Mouse (Mus musculus) neural tube, embryonic 14.5 days (tissue): ENCODE data around the gene Tubb3. TPM values are rescaled to one million over a fixed set of nuclear protein-coding genes. Genes with fewer than 3 reads are reported as not detected.
"Not testable (repeated sequence)": the region's sequence is repeated elsewhere in the genome, so short reads cannot be mapped to it uniquely, and the experiment has no call there.

Source experiments
- ATAC-seq: fragments of 200-750 bp; cut with Nextera tagmentation; 2 replicates; pipeline ENCODE4 v1.8.0; 2017; ENCODE audit warnings: low read depth, mild to moderate bottlenecking, moderate TSS enrichment, moderate library complexity
- H3K27ac ChIP-seq: fragments of 300-500 bp; sonication (generic); 2 replicates; pipeline ENCODE4 v1.5.1; 2014; ENCODE audit warnings: low read depth, mild to moderate bottlenecking, control low read depth, low read length, moderate library complexity, mixed read lengths
- H3K27me3 ChIP-seq: fragments of 300-500 bp; sonication (generic); 2 replicates; pipeline ENCODE4 v1.6.1; 2014; ENCODE audit warnings: low read length; ENCODE audit not compliant: control insufficient read depth, insufficient read depth
- H3K36me3 ChIP-seq: fragments of 300-500 bp; sonication (generic); 2 replicates; pipeline ENCODE4 v1.6.1; 2014; ENCODE audit warnings: low read length, mixed read lengths; ENCODE audit not compliant: control insufficient read depth, insufficient read depth
- H3K4me1 ChIP-seq: fragments of 300-500 bp; sonication (generic); 2 replicates; pipeline ENCODE4 v1.6.1; 2014; ENCODE audit warnings: low read length; ENCODE audit not compliant: control insufficient read depth, insufficient read depth
- H3K4me2 ChIP-seq: fragments of 300-500 bp; sonication (generic); 2 replicates; pipeline ENCODE4 v1.6.1; 2014; ENCODE audit warnings: mild to moderate bottlenecking, low read depth, low read length, control low read depth
- H3K4me3 ChIP-seq: fragments of 300-500 bp; sonication (generic); 2 replicates; pipeline ENCODE4 v1.5.1; 2014; ENCODE audit warnings: low read depth, low read length, control low read depth, mixed read lengths
- H3K9ac ChIP-seq: fragments of 300-500 bp; sonication (generic); replicated peaks from 2 replicates; pipeline ENCODE4 v1.6.1; 2014; ENCODE audit warnings: low read depth, mild to moderate bottlenecking, control low read depth, low read length, mixed read lengths
- H3K9me3 ChIP-seq: fragments of 300-500 bp; sonication (generic); 2 replicates; pipeline ENCODE4 v1.6.1; 2016; ENCODE audit warnings: low read length; ENCODE audit not compliant: control insufficient read depth
- WGBS: fragments of 180-500 bp; shearing (Covaris S2); extraction: QIAGEN DNeasy Blood & Tissue Kit; methylation state at CpG from one replicate; pipeline ENCODE4 v1.1.7; 2014; 5-methylcytosine and 5-hydroxymethylcytosine counted together
- polyA plus RNA-seq: library from polyadenylated mRNA; unstranded; fragments of >200 nt; fragmentation: Nextera tagmentation; extraction: Ambion mirVana; gene quantifications from 2 replicates; pipeline ENCODE4 v1.2.1, GENCODE M21; 2014

Gene Tubb3
- polyA plus RNA-seq, 1 experiment from 2014 or later, result 1,632 TPM

DNA sequence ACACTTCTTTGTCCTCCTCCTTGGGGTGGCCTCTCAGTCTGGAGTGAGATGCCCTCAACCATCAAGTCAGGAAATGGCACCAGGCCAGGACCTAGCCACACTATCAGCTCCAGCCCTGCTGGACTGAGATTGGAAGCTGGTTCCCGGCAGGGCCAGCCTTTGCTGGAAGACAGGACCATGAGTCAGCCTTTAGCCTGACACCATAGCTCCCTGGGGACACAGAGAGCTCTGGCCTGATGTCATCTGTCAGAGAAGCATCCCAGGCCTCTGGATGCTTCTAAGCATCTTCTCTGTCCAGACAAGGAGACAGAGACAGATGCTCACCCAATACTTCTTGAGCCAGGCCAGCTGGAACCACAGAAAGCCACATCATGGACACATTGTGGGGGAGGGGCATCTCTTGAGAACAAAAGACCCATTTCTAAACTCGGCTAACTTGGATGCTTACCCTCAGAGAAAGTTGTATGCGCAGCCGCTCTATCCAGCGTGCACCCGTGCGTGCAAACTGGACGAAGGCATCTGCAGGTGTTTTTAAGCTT, 1.1 kb upstream of the Tubb3 start:
- Histone ChIP-seq H3K27me3 (no peaks in the 10 kb centered on the region), H3K36me3 (no peaks in the 10 kb centered on the region), H3K4me2 (peak overlapping the region; percentile 98), H3K4me1 (peaks cover 17% of the 10 kb centered on the region), H3K9ac (peak overlapping the region; percentile 91), H3K9me3 (no peaks in the 10 kb centered on the region), H3K27ac (peak overlapping the region; percentile 96), H3K4me3 (peak overlapping the region; percentile 62)
- 12% methylated on average over 8 of the region's 8 CpGs for WGBS
- ATAC-seq, result no peak

DNA sequence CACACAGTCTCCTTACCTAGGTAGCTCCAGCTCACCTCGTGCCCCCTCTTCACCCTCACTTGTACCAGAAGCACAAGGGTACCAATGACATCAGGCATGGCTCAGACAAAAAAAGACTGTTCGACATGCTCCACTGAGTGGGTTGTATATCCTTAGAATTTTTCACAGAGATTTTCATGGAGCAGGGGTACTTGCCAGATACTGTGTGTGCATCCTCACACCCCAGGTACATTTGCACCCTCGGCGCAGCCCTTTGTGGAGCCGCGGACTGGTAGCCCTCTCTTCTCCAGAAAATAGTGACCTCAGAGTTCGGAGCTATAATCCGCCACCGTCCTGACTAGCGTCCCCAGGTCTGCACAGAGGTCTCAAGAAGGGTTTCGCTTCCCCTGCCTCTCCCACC, 436 bp upstream of the Tubb3 start:
- Histone ChIP-seq H3K4me3 (peak overlapping the region; percentile 62), H3K9ac (peak overlapping the region; percentile 91), H3K27ac (peak overlapping the region; percentile 96), H3K9me3 (no peaks in the 10 kb centered on the region), H3K4me1 (peaks cover 17% of the 10 kb centered on the region), H3K36me3 (no peaks in the 10 kb centered on the region), H3K4me2 (peak overlapping the region; percentile 98), H3K27me3 (no peaks in the 10 kb centered on the region)
- peak; percentile 6; the same call in 1 of the 2 replicates for ATAC-seq
- WGBS, result 4% methylated on average over 11 of the region's 11 CpGs

DNA sequence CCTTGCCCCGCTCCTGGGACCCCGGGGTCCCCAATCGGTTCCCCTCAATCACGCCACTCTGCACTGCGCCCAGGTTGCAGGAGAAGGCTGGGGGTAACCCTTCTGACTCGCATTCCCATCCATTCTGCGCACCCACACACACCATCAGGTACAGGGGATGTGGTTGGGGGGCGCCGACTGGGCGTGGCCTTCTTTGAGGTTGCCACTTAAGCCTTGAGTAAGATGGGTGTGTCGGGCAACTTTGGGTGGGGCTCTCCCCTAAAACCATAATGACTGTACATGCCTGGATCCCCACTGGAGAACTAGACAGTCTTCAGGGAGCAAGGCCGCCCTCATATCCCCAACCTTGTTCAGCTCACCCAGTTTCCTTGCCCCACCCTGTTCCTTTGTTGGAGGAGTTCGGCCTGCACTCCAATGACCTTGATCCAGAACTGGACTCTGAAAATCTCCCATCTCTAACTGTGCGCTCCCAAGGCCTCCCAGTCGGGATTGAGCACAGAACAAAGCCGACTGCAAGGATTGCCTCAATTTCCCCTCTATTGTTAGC, 630 bp downstream of the Tubb3 start:
- H3K9me3 ChIP-seq, result no peaks in the 10 kb centered on the region
- peak; percentile 29 for ATAC-seq
- H3K4me1 ChIP-seq, result peaks cover 19% of the 10 kb centered on the region
- no peaks in the 10 kb centered on the region for H3K27me3 ChIP-seq
- 4% methylated on average over 15 of the region's 16 CpGs for WGBS
- peak overlapping the region; percentile 62 for H3K4me3 ChIP-seq
- H3K4me2 ChIP-seq, result peak overlapping the region; percentile 98
- peak overlapping the region; percentile 96 for H3K27ac ChIP-seq
- H3K36me3 ChIP-seq, result no peaks in the 10 kb centered on the region
- peak overlapping the region; percentile 91 for H3K9ac ChIP-seq

GRCm38 (mm10) chr8:123412560-123413170, 1.4 kb downstream of the Tubb3 start:
- 0 out of 2 replicates have a peak, but pooled peaks have one; percentile 1 for ATAC-seq
- WGBS, result under 1% methylated on average over 12 of the region's 12 CpGs
- peak overlapping the region; percentile 98 for H3K4me2 ChIP-seq
- H3K27me3 ChIP-seq, result no peaks in the 10 kb centered on the region
- peak overlapping the region; percentile 96 for H3K27ac ChIP-seq
- no peaks in the 10 kb centered on the region for H3K36me3 ChIP-seq
- no peaks in the 10 kb centered on the region for H3K9me3 ChIP-seq
- H3K9ac ChIP-seq, result peak overlapping the region; percentile 91
- H3K4me1 ChIP-seq, result peaks cover 20% of the 10 kb centered on the region
- H3K4me3 ChIP-seq, result peak overlapping the region; percentile 62

DNA sequence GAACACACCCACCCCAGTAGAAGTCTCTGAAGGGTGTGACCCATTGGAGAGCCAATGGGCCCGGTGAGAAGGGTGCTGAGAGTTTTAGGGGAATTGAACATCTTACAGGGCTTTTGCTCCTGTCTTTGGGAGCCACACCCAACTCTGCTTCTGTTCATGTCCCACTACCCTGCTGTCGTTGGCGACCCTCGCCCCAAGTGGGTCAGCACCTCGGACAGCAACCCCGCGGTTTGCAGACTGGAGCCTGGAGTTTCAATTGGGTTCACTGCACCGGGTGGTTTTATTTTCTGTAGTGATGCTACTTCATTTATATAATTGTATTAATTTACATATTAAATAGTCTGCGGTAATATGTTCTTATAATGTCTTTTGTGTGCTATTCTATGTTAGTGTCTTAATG, 3.0 kb downstream of the Tubb3 start:
- peak overlapping the region; percentile 91 for H3K9ac ChIP-seq
- ATAC-seq, result no peak
- H3K9me3 ChIP-seq, result no peaks in the 10 kb centered on the region
- H3K4me2 ChIP-seq, result peak overlapping the region; percentile 98
- 0 out of 2 replicates have a peak overlapping the region, but pooled peaks have one; percentile 3 for H3K27ac ChIP-seq
- H3K4me3 ChIP-seq, result peak overlapping the region; percentile 62
- peaks cover 16% of the 10 kb centered on the region for H3K4me1 ChIP-seq
- WGBS, result 7% methylated on average over 9 of the region's 9 CpGs
- H3K27me3 ChIP-seq, result no peaks in the 10 kb centered on the region
- peaks cover 13% of the 10 kb centered on the region for H3K36me3 ChIP-seq

GRCm38 (mm10) chr8:123414997-123415696, 3.9 kb downstream of the Tubb3 start:
- Histone ChIP-seq H3K4me2 (peak overlapping the region; percentile 98), H3K36me3 (peaks cover 20% of the 10 kb centered on the region), H3K4me3 (peak overlapping the region; percentile 62; the same call in 1 of the 2 replicates)
- H3K9ac ChIP-seq, H3K4me1 ChIP-seq, H3K27ac ChIP-seq, H3K27me3 ChIP-seq, ATAC-seq, H3K9me3 ChIP-seq: not testable (repeated sequence)
- WGBS, result 81% methylated on average over 5 of the region's 5 CpGs

- peaks cover 30% of the 10 kb centered on the region for H3K36me3 ChIP-seq
- 88% methylated on average over 8 of the region's 8 CpGs for WGBS
These were observed 5.0 kb downstream of the Tubb3 start for GRCm38 (mm10) chr8:123415967-123416943.

GRCm38 (mm10) chr8:123416944-123417555, 5.8 kb downstream of the Tubb3 start:
- H3K9ac ChIP-seq, result no peak overlapping the region
- H3K27ac ChIP-seq, result no peak overlapping the region
- H3K27me3 ChIP-seq, result no peaks in the 10 kb centered on the region
- ATAC-seq, result no peak
- H3K36me3 ChIP-seq, result peaks cover 35% of the 10 kb centered on the region
- 76% methylated on average over 8 of the region's 8 CpGs for WGBS
- peak overlapping the region; percentile 26 for H3K4me2 ChIP-seq
- no peaks in the 10 kb centered on the region for H3K9me3 ChIP-seq
- H3K4me3 ChIP-seq, result no peak overlapping the region
- H3K4me1 ChIP-seq, result peaks cover 6% of the 10 kb centered on the region

More at GRCm38 (mm10) chr8:123415967-123416943, 5.0 kb downstream of the Tubb3 start:
- Histone ChIP-seq H3K9ac (no peak overlapping the region), H3K27ac (no peak overlapping the region), H3K4me3 (peak overlapping the region; percentile 6; the same call in 1 of the 2 replicates), H3K27me3 (no peaks in the 10 kb centered on the region), H3K9me3 (no peaks in the 10 kb centered on the region), H3K4me2 (peak overlapping the region; percentile 26), H3K4me1 (peaks cover 6% of the 10 kb centered on the region)
- ATAC-seq, result no peak
